Comparison of ENCODE assay signal across 32 mouse cellular contexts in the genomic region with DNA sequence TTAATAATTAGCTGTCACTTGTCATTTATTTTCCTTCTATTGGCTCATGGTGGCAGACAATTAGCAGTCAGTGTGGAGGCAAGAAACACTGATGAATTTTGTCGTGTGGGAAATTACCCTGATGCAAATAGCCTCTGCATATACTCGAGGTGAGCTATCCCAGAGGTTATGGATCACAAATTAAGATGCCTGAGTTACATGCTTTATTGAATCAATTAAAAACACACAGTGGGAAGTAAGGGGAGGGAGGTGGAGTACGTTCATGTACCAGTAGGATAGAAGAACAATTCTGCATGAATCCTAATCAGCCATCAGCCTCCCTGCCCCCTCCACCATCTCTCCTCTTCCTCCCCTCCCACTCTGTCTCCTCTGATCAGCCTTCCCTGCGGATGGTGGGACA.
DNase-seq lines count a peak whose midpoint lies in the region; ATAC-seq and TF ChIP-seq lines count a peak whose summit lies in the region.
"Had no signal": no experiment of that assay in that cellular context is flagged by ENCODE, and none has a peak within 500 bp of the region (broad histone marks: within the 10 kb centered on the region; RNA-seq: fewer than 3 reads in every experiment).

No protein-coding gene starts in this region.

- H3K9me3 ChIP-seq in hindbrain, embryonic 13.5 days: no peaks in the 10 kb centered on the region
- no peaks in the 10 kb centered on the region for H3K9me3 ChIP-seq in hindbrain, embryonic 10.5 days
- no peaks in the 10 kb centered on the region for H3K9me3 ChIP-seq in hindbrain, embryonic 14.5 days (ENCODE audit: control insufficient read depth, low read length)
- H3K9me3 ChIP-seq in midbrain, embryonic 15.5 days: no peaks in the 10 kb centered on the region
- H3K9me3 ChIP-seq: embryonic facial prominence, embryonic 10.5 days; embryonic facial prominence, embryonic 15.5 days; heart, embryonic 10.5 days; heart, embryonic 15.5 days; limb, embryonic 10.5 days; limb, embryonic 15.5 days; midbrain, embryonic 12.5 days had no signal

- ATAC-seq in hindbrain, embryonic 13.5 days (ENCODE audit: low FRiP score): peak; percentile 91
- peak; percentile 88 for ATAC-seq in hindbrain, embryonic 14.5 days (ENCODE audit: low FRiP score)
- peak; percentile 71 for ATAC-seq in midbrain, embryonic 15.5 days (replicated peaks)
- ATAC-seq: activated CD4-positive, CD25-positive, alpha-beta regulatory T cell, adult 4 months; intestine, postnatal 0 days had no signal

- H3K36me3 ChIP-seq in hindbrain, embryonic 13.5 days: no peaks in the 10 kb centered on the region
- no peaks in the 10 kb centered on the region for H3K36me3 ChIP-seq in hindbrain, embryonic 10.5 days
- no peaks in the 10 kb centered on the region for H3K36me3 ChIP-seq in hindbrain, embryonic 14.5 days (replicated peaks; ENCODE audit: control insufficient read depth, insufficient read depth)
- no peaks in the 10 kb centered on the region for H3K36me3 ChIP-seq in midbrain, embryonic 15.5 days (replicated peaks)
- H3K36me3 ChIP-seq: embryonic facial prominence, embryonic 10.5 days; embryonic facial prominence, embryonic 15.5 days; heart, embryonic 10.5 days; heart, embryonic 15.5 days; limb, embryonic 10.5 days; limb, embryonic 15.5 days; midbrain, embryonic 12.5 days had no signal

- H3K4me1 ChIP-seq in hindbrain, embryonic 13.5 days (replicated peaks): peaks cover 9% of the 10 kb centered on the region
- H3K4me1 ChIP-seq in hindbrain, embryonic 10.5 days (replicated peaks): peaks cover 19% of the 10 kb centered on the region
- H3K4me1 ChIP-seq in hindbrain, embryonic 14.5 days (replicated peaks; ENCODE audit: control insufficient read depth, insufficient read depth, low read length): 0 out of 2 replicates have a peak, but pooled peaks cover 2% of the 10 kb centered on the region
- peaks cover 12% of the 10 kb centered on the region for H3K4me1 ChIP-seq in midbrain, embryonic 15.5 days
- H3K4me1 ChIP-seq: embryonic facial prominence, embryonic 15.5 days; heart, embryonic 15.5 days; limb, embryonic 15.5 days had no signal

- 37% methylated on average over 4 of the region's 4 CpGs for WGBS in hindbrain, embryonic 13.5 days
- WGBS in hindbrain, embryonic 10.5 days: 53% methylated on average over 4 of the region's 4 CpGs
- 27% methylated on average over 4 of the region's 4 CpGs for WGBS in hindbrain, embryonic 14.5 days
- WGBS in midbrain, embryonic 15.5 days: 28% methylated on average over 4 of the region's 4 CpGs

- no peak for DNase-seq in hindbrain, embryonic 10.5 days (ENCODE audit: low spot score)
- DNase-seq in brain, embryonic 14.5 days (ENCODE audit: low read depth): peak; percentile 63
- DNase-seq in hindbrain, embryonic 14.5 days (ENCODE audit: low spot score): peak; percentile 36
- DNase-seq in ovary, postnatal 14 days (ENCODE audit: low spot score): no peak
- DNase-seq in lung, postnatal 25 days (ENCODE audit: low spot score): no peak
- no peak for DNase-seq in spleen, postnatal 10 days (ENCODE audit: low spot score in 2 of 2)
- DNase-seq: adrenal gland, adult 2 months; adrenal gland, postnatal 36 days; B cell, adult 2 months; cerebellum, adult 2 months; cerebellum, postnatal 14 days; gastrocnemius, postnatal 14 days; heart, adult 11 months; kidney, postnatal 14 days; layer of hippocampus, adult 9-11 months; lung, adult 2 months; lung, postnatal 10 days; right cerebral cortex, postnatal 25 days; thymus, postnatal 14 days had no signal

- TF ChIP-seq CTCF in brain, embryonic 14.5 days (IDR thresholded peaks at IDR 0.05; ENCODE audit: borderline replicate concordance, extremely low read depth, insufficient read depth, insufficient read length): no peak

- no peak overlapping the region for H3K9ac ChIP-seq in hindbrain, embryonic 13.5 days
- no peak overlapping the region for H3K9ac ChIP-seq in hindbrain, embryonic 14.5 days
- H3K9ac ChIP-seq in midbrain, embryonic 15.5 days: no peak overlapping the region
- H3K9ac ChIP-seq: embryonic facial prominence, embryonic 15.5 days; heart, embryonic 15.5 days; limb, embryonic 15.5 days; liver, embryonic 14.5 days; midbrain, embryonic 12.5 days had no signal

- no peak overlapping the region for H3K4me3 ChIP-seq in hindbrain, embryonic 13.5 days
- H3K4me3 ChIP-seq in hindbrain, embryonic 10.5 days: no peak overlapping the region
- no peak overlapping the region for H3K4me3 ChIP-seq in hindbrain, embryonic 14.5 days (replicated peaks; ENCODE audit: low read length)
- H3K4me3 ChIP-seq in midbrain, embryonic 15.5 days: no peak overlapping the region
- H3K4me3 ChIP-seq: embryonic facial prominence, embryonic 10.5 days; embryonic facial prominence, embryonic 15.5 days; heart, embryonic 10.5 days; heart, embryonic 15.5 days; limb, embryonic 10.5 days; limb, embryonic 15.5 days; midbrain, embryonic 12.5 days; myocyte had no signal

- H3K27ac ChIP-seq in hindbrain, embryonic 13.5 days: peak overlapping the region; percentile 60
- no peak overlapping the region for H3K27ac ChIP-seq in hindbrain, embryonic 10.5 days
- 0 out of 2 replicates have a peak overlapping the region, but pooled peaks have one; percentile 57 for H3K27ac ChIP-seq in hindbrain, embryonic 14.5 days
- no peak overlapping the region for H3K27ac ChIP-seq in midbrain, embryonic 15.5 days
- H3K27ac ChIP-seq: embryonic facial prominence, embryonic 10.5 days; embryonic facial prominence, embryonic 15.5 days; heart, embryonic 10.5 days; heart, embryonic 15.5 days; limb, embryonic 10.5 days; limb, embryonic 15.5 days; liver, embryonic 14.5 days; midbrain, embryonic 12.5 days had no signal

- H3K4me2 ChIP-seq in hindbrain, embryonic 13.5 days: no peak overlapping the region
- no peak overlapping the region for H3K4me2 ChIP-seq in hindbrain, embryonic 14.5 days (replicated peaks)
- no peak overlapping the region for H3K4me2 ChIP-seq in midbrain, embryonic 15.5 days
- H3K4me2 ChIP-seq: embryonic facial prominence, embryonic 15.5 days; heart, embryonic 15.5 days; limb, embryonic 15.5 days; midbrain, embryonic 12.5 days had no signal

- no peak for TF ChIP-seq POLR2A in brain, embryonic 14.5 days (IDR thresholded peaks at IDR 0.05; ENCODE audit: borderline replicate concordance, extremely low read depth, insufficient read depth, insufficient read length, poor library complexity, severe bottlenecking)

- H3K27me3 ChIP-seq in hindbrain, embryonic 13.5 days: no peaks in the 10 kb centered on the region
- H3K27me3 ChIP-seq in hindbrain, embryonic 10.5 days (ENCODE audit: insufficient read depth, poor library complexity, severe bottlenecking): no peaks in the 10 kb centered on the region
- H3K27me3 ChIP-seq in hindbrain, embryonic 14.5 days (ENCODE audit: control insufficient read depth, insufficient read depth, low read length): no peaks in the 10 kb centered on the region
- H3K27me3 ChIP-seq in midbrain, embryonic 15.5 days (replicated peaks): no peaks in the 10 kb centered on the region
- H3K27me3 ChIP-seq: embryonic facial prominence, embryonic 15.5 days; heart, embryonic 15.5 days; limb, embryonic 15.5 days; midbrain, embryonic 12.5 days had no signal

Comparison
In these comparisons a context has a peak if more than half of its experiments do, and no peak if none do; other contexts are left out.
1. H3K27ac ChIP-seq: peak in hindbrain, embryonic 13.5 days (single experiment) and hindbrain, embryonic 14.5 days (single experiment); none in hindbrain, embryonic 10.5 days (single experiment) and midbrain, embryonic 15.5 days (single experiment).
2. DNase-seq: peak in brain, embryonic 14.5 days (single experiment) and hindbrain, embryonic 14.5 days (single experiment); none in hindbrain, embryonic 10.5 days (single experiment), ovary, postnatal 14 days (single experiment), lung, postnatal 25 days (single experiment) and spleen, postnatal 10 days (0 of 2).
3. Peak in every context shown above with its lines, with median percentiles within 50 percentile points of each other: ATAC-seq.